Mouse (Mus musculus) intestine, postnatal 0 days (tissue): ENCODE results near the gene 9530003J23Rik. TPM values are rescaled to one million over a fixed set of nuclear protein-coding genes. Genes with fewer than 3 reads are reported as not detected.
"Not testable (repeated sequence)": the region's sequence is repeated elsewhere in the genome, so short reads cannot be mapped to it uniquely, and the experiment has no call there.

Source experiments
- ATAC-seq: fragments of 200-750 bp; cut with Nextera tagmentation; 2 replicates; pipeline ENCODE4 v1.8.0; 2017; ENCODE audit warnings: mild to moderate bottlenecking, moderate TSS enrichment, moderate library complexity
- H3K27ac ChIP-seq: fragments of 300-500 bp; sonication (generic); 2 replicates; pipeline ENCODE4 v1.5.1; 2014; ENCODE audit warnings: mild to moderate bottlenecking, low read depth, low read length, moderate library complexity
- H3K27me3 ChIP-seq: fragments of 300-500 bp; sonication (generic); replicated peaks from 2 replicates; pipeline ENCODE4 v1.6.1; 2014; ENCODE audit warnings: low read length, mixed read lengths; ENCODE audit not compliant: control insufficient read depth, insufficient read depth
- H3K36me3 ChIP-seq: fragments of 300-500 bp; sonication (generic); 2 replicates; pipeline ENCODE4 v1.6.1; 2014; ENCODE audit warnings: mild to moderate bottlenecking, moderate library complexity; ENCODE audit not compliant: control insufficient read depth, insufficient read depth
- H3K4me1 ChIP-seq: fragments of 300-500 bp; sonication (generic); replicated peaks from 2 replicates; pipeline ENCODE4 v1.6.1; 2014; ENCODE audit warnings: antibody characterized with exemption, low read length, mixed read lengths; ENCODE audit not compliant: control insufficient read depth, insufficient read depth
- H3K4me2 ChIP-seq: fragments of 300-500 bp; sonication (generic); replicated peaks from 2 replicates; pipeline ENCODE4 v1.6.1; 2014; ENCODE audit warnings: low read depth, mild to moderate bottlenecking, moderate library complexity
- H3K4me3 ChIP-seq: fragments of 300-500 bp; sonication (generic); 2 replicates; pipeline ENCODE4 v1.5.1; 2014; ENCODE audit warnings: low read depth, low read length
- H3K9ac ChIP-seq: fragments of 300-500 bp; sonication (generic); 2 replicates; pipeline ENCODE4 v1.6.1; 2014; ENCODE audit warnings: mild to moderate bottlenecking, low read depth, low read length
- H3K9me3 ChIP-seq: fragments of 300-500 bp; sonication (generic); 2 replicates; pipeline ENCODE4 v1.6.1; 2016; ENCODE audit warnings: mixed run types; ENCODE audit not compliant: control insufficient read depth
- CTCF ChIP-seq: sonication (generic); IDR thresholded peaks from 2 replicates; pipeline ENCODE4 v1.5.1; 2016; ENCODE audit warnings: low read depth, mild to moderate bottlenecking, control low read depth, antibody characterized with exemption, moderate library complexity
- WGBS: fragments of 180-500 bp; shearing (Covaris S2); extraction: QIAGEN DNeasy Blood & Tissue Kit; methylation state at CpG from one replicate; pipeline ENCODE4 v1.1.7; 2014; 5-methylcytosine and 5-hydroxymethylcytosine counted together
- polyA plus RNA-seq: library from polyadenylated mRNA; unstranded; fragments of >200 nt; fragmentation: Nextera tagmentation; extraction: Ambion mirVana; gene quantifications from 2 replicates; pipeline ENCODE4 v1.2.1, GENCODE M21; 2015

Gene 9530003J23Rik
- polyA plus RNA-seq, 1 experiment from 2014 or later = not detected

GRCm38 (mm10) chr10:117282551-117282950 lies 44.0 kb upstream of the 9530003J23Rik start:
- H3K9me3 ChIP-seq = no peaks in the 10 kb centered on the region
- WGBS = 71% methylated on average over 2 of the region's 2 CpGs

GRCm38 (mm10) chr10:117282049-117282448 lies 43.5 kb upstream of the 9530003J23Rik start, which contains the start of gene Lyz2:
Gene Lyz2, minus strand, starts transcription at chr10:117282321.
- 51% methylated on average over 4 of the region's 4 CpGs for whole genome bisulfite sequencing
- TF ChIP-seq CTCF = no peak
- no peaks in the 10 kb centered on the region for H3K4me1 ChIP-seq
- H3K27ac ChIP-seq = no peak within 1 kb of the TSS
- H3K9ac ChIP-seq = no peak within 1 kb of the TSS
- no peaks in the 10 kb centered on the region for H3K36me3 ChIP-seq
- no peaks in the 10 kb centered on the region for H3K27me3 ChIP-seq
- no peaks in the 10 kb centered on the region for H3K9me3 ChIP-seq
- ATAC-seq = no peak
- H3K4me3 ChIP-seq = no peak within 1 kb of the TSS
- no peak within 1 kb of the TSS; the same call in 1 of the 2 replicates for H3K4me2 ChIP-seq

More at GRCm38 (mm10) chr10:117282551-117282950, 44.0 kb upstream of the 9530003J23Rik start:
- no peak for TF ChIP-seq CTCF
- H3K27ac ChIP-seq = no peak overlapping the region
- ATAC-seq = no peak
- no peak overlapping the region for H3K9ac ChIP-seq
- H3K27me3 ChIP-seq = no peaks in the 10 kb centered on the region
- H3K4me1 ChIP-seq = no peaks in the 10 kb centered on the region
- no peaks in the 10 kb centered on the region for H3K36me3 ChIP-seq
- no peak overlapping the region for H3K4me3 ChIP-seq
- no peak overlapping the region for H3K4me2 ChIP-seq

GRCm38 (mm10) chr10:117281381-117281920 lies 42.9 kb upstream of the 9530003J23Rik start:
- Histone ChIP-seq H3K9ac (no peak overlapping the region), H3K27ac (no peak overlapping the region), H3K36me3 (no peaks in the 10 kb centered on the region), H3K4me1 (no peaks in the 10 kb centered on the region), H3K27me3 (no peaks in the 10 kb centered on the region), H3K4me3 (no peak overlapping the region), H3K4me2 (no peak overlapping the region; the same call in 1 of the 2 replicates), H3K9me3 (no peaks in the 10 kb centered on the region)
- no peak for ATAC-seq
- WGBS = 81% methylated on average over 7 of the region's 7 CpGs
- no peak for TF ChIP-seq CTCF

- Histone ChIP-seq H3K9ac (no peak overlapping the region), H3K4me3 (no peak overlapping the region), H3K36me3 (no peaks in the 10 kb centered on the region), H3K27ac (no peak overlapping the region), H3K9me3 (no peaks in the 10 kb centered on the region), H3K4me2 (no peak overlapping the region), H3K27me3 (no peaks in the 10 kb centered on the region), H3K4me1 (no peaks in the 10 kb centered on the region)
- no peak for ATAC-seq
- no peak for TF ChIP-seq CTCF
- WGBS = 41% methylated on average over 1 of the region's 1 CpGs
Measured at GRCm38 (mm10) chr10:117280000-117280399, 41.5 kb upstream of the 9530003J23Rik start.

GRCm38 (mm10) chr10:117278510-117278909 lies 40.0 kb upstream of the 9530003J23Rik start:
- ATAC-seq, H3K27me3 ChIP-seq, H3K4me2 ChIP-seq, H3K9ac ChIP-seq, H3K4me3 ChIP-seq, H3K36me3 ChIP-seq, H3K9me3 ChIP-seq, H3K4me1 ChIP-seq, H3K27ac ChIP-seq: not testable (repeated sequence)
- WGBS = 48% methylated on average over 2 of the region's 2 CpGs

- H3K36me3 ChIP-seq, H3K9ac ChIP-seq, H3K27ac ChIP-seq, ATAC-seq, H3K27me3 ChIP-seq, H3K4me2 ChIP-seq, H3K4me3 ChIP-seq, H3K4me1 ChIP-seq, H3K9me3 ChIP-seq: not testable (repeated sequence)
- WGBS = 87% methylated on average over 9 of the region's 9 CpGs
Measured at GRCm38 (mm10) chr10:117277779-117278178, 39.3 kb upstream of the 9530003J23Rik start.
